Mouse (Mus musculus): ENCODE measurements around the gene Brat1.
"Not testable (repeated sequence)": the region's sequence is repeated elsewhere in the genome, so short reads cannot be mapped to it uniquely, and the experiment has no call there.

Brat1 gene

GRCm38 (mm10) chr5:140704378-140705251 lies at the start of gene Brat1:
Gene Brat1 (plus strand): TSS chr5:140705011.
- in situ Hi-C loops (cut with MboI; ENCODE audit: low pct_unique_long_range_greater_than_20kb in 1 of 2, low sequenced_read_pairs in 2 of 2, unreplicated experiment in 1 of 2) = no loop called here

DNA sequence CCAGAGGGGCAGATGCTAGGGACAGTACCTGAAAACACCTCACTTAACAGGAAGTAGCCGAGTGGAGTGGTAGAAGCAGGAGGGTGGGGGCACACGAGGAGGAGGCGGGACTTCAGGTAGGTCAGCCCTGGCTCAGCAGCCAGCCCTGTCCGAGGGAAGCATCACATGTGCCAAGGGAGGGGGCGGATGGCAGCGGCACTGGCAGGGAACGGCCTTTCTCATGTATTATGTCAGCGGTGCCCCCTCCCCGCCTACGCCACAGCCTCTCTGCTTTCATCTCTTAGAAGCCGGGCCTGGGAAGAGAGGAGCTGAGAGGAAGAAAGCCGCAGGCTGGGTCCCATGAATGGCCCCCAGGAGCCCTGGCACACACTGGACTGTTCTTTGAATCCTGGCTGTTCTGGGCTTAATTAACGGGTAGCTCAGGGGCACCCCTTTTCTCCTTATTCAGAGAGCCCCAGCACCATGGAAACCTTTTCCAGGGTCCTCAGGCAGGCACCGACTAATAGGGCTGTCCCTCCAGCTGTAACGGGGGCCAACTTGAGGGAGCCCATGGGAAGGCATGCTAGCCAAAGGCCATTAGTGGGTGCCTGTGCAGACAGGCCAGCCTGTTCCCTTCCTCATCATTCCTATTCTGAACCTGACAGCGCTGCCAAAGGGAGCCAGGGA lies 45.1 kb upstream of the Brat1 start:
- in situ Hi-C loops (cut with MboI; ENCODE audit: low pct_unique_long_range_greater_than_20kb in 1 of 2, low sequenced_read_pairs in 2 of 2, unreplicated experiment in 1 of 2) = no loop called here

GRCm38 (mm10) chr5:140660398-140660797 lies 44.4 kb upstream of the Brat1 start:
- in situ Hi-C loops (cut with MboI; ENCODE audit: low pct_unique_long_range_greater_than_20kb in 1 of 2, low sequenced_read_pairs in 2 of 2, unreplicated experiment in 1 of 2) = no loop called here

DNA sequence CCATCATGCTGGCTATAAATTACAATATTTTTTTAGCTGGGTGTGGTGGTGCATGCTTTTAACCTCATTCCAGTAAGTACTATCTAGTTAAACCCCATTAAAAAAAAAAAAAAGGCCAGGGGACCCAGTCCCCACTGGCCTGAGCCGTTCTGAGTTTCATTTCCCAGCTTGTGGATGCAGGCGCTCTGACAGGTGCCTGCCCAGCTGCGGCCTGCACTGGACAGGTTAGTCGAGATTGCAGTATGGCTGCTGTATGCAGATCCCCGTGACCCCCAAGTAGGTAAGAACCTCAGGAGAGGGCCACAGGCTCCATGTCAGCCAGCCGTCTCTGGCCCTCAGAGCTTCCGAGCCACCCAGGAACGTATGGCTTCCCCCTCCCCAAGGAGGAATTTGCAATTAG lies 43.4 kb upstream of the Brat1 start:
- in situ Hi-C loops (cut with MboI; ENCODE audit: low pct_unique_long_range_greater_than_20kb in 1 of 2, low sequenced_read_pairs in 2 of 2, unreplicated experiment in 1 of 2) = no loop called here

DNA sequence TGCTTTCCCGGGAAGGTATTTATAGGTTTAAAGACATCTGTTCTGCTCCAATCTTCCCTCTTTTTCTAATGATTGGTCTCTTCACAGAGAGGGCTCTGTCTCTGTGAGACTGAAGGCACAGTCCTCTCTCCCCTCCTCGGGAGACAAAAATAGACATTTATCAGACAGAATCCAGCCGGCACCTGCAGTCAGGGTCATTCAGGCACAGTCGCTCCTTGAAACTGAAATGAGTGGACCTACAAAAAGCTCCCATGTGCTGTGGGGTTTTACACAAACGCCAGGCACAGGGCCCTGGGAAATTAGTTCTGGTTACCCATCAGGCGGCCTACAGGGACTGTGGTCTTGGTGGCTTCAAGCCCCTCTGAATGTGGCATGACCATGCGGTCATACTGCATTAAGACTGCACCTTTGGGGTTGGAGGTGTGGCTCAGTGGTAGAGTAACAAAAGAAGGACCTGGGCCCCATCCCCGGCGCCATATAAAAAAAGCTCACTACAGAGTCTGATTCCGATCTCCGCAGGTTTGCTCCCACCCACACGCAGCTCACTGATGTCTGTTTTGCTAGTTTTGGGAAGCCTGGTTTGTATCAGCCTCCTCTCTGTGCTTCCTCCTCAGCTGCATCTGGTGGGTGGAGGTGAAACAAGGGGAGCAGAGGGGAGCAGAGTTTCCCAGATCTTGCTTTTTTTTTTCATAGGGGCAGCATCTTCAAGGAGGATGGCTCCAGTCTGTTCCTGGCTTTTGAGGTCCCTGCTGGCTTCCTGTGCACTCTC lies 42.8 kb upstream of the Brat1 start:
- in situ Hi-C loops (cut with MboI; ENCODE audit: low pct_unique_long_range_greater_than_20kb in 1 of 2, low sequenced_read_pairs in 2 of 2, unreplicated experiment in 1 of 2) = no loop called here

DNA sequence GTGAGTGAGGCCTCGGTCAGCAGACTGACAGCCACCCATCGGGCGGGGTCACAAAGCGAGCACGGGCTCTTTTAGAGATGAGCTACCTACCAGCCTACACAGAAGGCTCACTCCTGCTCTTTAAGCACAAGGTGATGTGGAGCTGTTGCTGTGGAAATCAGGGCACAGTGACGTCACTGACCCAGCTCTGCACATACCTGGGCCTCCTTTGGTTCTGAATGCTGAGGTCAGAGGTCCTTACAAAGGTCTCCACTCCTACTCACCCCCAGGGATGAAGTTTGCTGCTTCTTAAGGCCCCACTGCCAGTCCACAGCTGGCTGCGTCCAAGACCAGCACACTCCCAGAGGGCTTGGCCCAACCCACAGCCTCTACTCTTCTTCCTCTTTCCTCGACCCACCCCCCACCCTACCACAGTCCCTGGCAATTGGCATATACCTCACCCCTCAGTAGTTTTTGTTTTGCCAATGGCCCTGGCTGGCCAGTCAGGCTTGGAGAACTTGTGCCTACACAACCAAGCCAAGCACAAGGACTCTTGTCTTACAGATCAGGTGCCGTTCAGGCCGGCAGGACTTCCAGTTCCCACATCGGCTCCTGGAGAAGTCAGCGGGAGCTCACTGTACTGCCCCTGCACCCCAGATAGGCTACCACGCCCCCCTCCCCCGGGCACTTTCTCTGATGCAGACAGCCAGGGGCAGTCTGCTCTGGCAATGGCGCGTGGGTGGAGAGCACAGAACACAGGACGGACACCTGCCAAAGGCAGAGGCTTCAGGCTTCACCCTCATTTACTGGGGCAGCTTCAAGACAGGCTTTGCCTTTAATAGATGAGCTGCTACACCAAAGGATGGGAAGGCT lies 41.8 kb upstream of the Brat1 start:
- in situ Hi-C loops (cut with MboI; ENCODE audit: low pct_unique_long_range_greater_than_20kb in 1 of 2, low sequenced_read_pairs in 2 of 2, unreplicated experiment in 1 of 2) = no loop called here

DNA sequence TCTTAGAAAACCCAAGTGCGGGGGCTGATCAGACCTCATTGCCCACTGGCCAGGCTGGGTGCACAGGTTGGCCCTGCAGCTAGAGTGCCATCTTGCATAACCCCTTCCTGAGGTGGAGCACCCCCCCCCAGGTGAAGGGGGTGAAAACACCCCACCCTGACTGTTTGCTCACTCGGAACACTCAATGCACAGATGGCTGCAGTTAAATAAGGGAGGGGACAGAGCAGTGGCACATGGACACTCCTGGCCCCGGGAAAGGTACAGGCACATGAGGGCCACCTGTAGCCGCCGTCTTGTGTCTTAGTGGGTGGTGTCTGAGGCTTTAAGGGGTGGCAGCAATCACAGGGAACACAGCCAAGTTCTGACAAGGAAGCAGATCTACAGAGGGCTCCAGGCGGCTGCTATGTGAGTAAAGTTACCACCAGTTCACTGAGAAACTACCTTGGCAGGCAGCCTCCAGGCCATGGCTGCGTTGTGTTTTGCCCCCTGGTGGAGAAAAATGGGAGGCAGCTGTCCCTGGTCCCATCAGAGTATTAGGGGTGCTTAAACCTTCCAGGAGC lies 41.1 kb upstream of the Brat1 start:
- in situ Hi-C loops (cut with MboI; ENCODE audit: low pct_unique_long_range_greater_than_20kb in 1 of 2, low sequenced_read_pairs in 2 of 2, unreplicated experiment in 1 of 2) = no loop called here

GRCm38 (mm10) chr5:140672115-140672514 lies 32.7 kb upstream of the Brat1 start:
- in situ Hi-C loops (cut with MboI; ENCODE audit: low pct_unique_long_range_greater_than_20kb in 1 of 2, low sequenced_read_pairs in 2 of 2, unreplicated experiment in 1 of 2) = no loop called here

GRCm38 (mm10) chr5:140672603-140673002 lies 32.2 kb upstream of the Brat1 start:
- in situ Hi-C loops (cut with MboI; ENCODE audit: low pct_unique_long_range_greater_than_20kb in 1 of 2, low sequenced_read_pairs in 2 of 2, unreplicated experiment in 1 of 2) = not testable (repeated sequence)

DNA sequence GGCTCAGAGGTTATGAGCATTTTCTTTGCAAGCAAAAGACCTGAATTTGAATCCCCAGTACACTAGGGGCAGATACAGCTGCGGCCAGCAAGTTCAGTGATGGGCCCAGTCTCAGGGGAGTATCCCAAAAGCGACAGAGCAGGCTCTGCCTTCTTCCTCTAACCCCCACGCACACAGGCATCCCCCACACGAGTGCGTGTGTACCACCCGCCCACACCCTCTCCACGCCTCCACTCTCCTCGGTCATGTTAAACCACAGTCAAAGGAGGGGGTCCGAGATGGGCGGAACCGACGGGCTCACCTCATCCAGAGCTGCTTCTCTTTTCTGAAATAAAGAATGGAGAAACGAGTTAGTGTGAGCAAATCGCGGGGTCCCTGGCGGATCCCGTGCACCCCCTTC lies 30.8 kb upstream of the Brat1 start:
- in situ Hi-C loops (cut with MboI; ENCODE audit: low pct_unique_long_range_greater_than_20kb in 1 of 2, low sequenced_read_pairs in 2 of 2, unreplicated experiment in 1 of 2) = no loop called here

DNA sequence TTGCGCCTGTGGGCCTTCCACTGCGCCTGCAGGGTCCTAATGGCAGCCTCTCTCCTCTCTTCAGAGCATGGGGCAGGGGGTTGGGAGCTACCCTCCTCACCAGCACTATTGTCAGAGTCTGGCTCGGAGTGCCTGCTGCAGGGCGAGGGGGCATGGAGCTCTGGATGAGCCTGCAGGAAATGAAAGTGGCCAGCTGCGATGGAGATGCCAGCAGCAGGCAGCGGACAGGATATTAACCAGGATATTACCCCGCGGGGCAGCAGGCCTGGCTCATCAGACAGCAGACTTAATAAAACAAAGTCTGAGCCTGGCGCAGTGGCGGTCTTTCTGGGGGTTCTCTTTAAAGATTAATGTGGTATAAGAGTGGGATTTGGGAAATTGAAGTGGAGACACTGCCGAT lies 29.7 kb upstream of the Brat1 start:
- in situ Hi-C loops (cut with MboI; ENCODE audit: low pct_unique_long_range_greater_than_20kb in 1 of 2, low sequenced_read_pairs in 2 of 2, unreplicated experiment in 1 of 2) = no loop called here

DNA sequence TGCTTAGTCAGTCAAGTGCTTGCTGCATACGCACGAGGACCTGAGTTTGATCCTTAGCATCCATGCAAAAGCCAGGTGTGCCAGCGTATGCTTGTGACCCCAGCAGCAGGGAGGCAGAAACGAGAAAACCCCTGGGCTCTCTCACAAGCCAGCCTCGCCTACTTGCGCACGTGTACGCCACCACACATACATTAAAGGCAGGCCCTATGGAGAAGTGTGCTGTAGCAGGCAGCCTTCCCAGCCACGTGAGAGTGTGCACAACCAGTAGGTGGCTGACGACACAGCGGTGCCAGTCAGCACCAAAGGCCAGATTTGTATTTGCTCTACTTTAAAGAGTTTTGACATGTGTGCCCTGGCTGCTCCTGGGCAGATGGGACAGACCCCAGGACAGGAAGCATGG lies 29.2 kb upstream of the Brat1 start:
- in situ Hi-C loops (cut with MboI; ENCODE audit: low pct_unique_long_range_greater_than_20kb in 1 of 2, low sequenced_read_pairs in 2 of 2, unreplicated experiment in 1 of 2) = no loop called here

GRCm38 (mm10) chr5:140677137-140677536 lies 27.7 kb upstream of the Brat1 start:
- in situ Hi-C loops (cut with MboI; ENCODE audit: low pct_unique_long_range_greater_than_20kb in 1 of 2, low sequenced_read_pairs in 2 of 2, unreplicated experiment in 1 of 2) = no loop called here

GRCm38 (mm10) chr5:140680051-140680450 lies 24.8 kb upstream of the Brat1 start:
- in situ Hi-C loops (cut with MboI; ENCODE audit: low pct_unique_long_range_greater_than_20kb in 1 of 2, low sequenced_read_pairs in 2 of 2, unreplicated experiment in 1 of 2) = no loop called here

DNA sequence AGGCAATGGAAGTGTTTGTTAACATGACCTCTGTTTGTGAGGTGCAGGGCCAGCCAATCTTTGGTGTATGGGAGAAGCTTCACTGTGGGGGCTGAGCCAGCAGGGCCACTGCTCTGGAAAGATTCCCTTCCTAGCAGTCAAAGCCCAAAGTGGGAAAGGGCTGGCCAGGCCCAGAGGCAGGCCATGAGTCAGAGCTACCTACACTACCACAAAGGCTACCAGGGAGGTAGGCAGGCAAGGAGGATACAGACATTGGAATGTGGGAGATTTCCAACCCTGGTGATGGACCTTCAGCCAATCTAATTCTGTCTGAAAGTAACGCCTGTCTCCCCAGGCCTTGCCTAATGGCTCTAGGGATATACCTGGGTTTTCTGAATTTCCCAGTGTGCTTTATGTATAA lies 23.9 kb upstream of the Brat1 start:
- in situ Hi-C loops (cut with MboI; ENCODE audit: low pct_unique_long_range_greater_than_20kb in 1 of 2, low sequenced_read_pairs in 2 of 2, unreplicated experiment in 1 of 2) = no loop called here

DNA sequence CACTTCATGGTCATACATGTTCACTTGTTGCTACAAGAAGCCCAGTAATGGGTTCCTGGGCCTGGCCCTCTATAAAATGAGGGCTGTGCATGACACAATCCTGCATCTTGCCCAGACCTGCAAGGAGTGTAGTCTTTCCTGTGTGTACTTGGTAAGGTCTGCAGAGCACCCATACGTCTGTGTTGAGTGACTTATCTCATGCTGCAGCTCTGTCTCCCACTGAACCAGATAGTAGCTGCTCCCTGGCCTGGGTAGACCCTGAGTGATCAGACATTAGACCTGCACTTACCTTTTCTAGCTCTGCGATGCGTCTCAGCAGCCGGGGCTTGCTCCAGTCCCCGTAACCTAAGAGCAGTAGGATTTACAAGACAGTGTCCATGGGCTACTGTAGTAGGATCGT lies 22.7 kb upstream of the Brat1 start:
- in situ Hi-C loops (cut with MboI; ENCODE audit: low pct_unique_long_range_greater_than_20kb in 1 of 2, low sequenced_read_pairs in 2 of 2, unreplicated experiment in 1 of 2) = no loop called here

- in situ Hi-C loops (cut with MboI; ENCODE audit: low pct_unique_long_range_greater_than_20kb in 1 of 2, low sequenced_read_pairs in 2 of 2, unreplicated experiment in 1 of 2) = no loop called here
Observed at GRCm38 (mm10) chr5:140684343-140685148, 20.3 kb upstream of the Brat1 start.

All from mouse embryonic stem cell (cell line).